Mouse (Mus musculus): ENCODE measurements around the gene Dmap1. TPM values are rescaled to one million over a fixed set of nuclear protein-coding genes. Genes with fewer than 3 reads are reported as not detected.
A peak's percentile ranks its signal among the peaks of the same experiment; 100 is the strongest.

The Dmap1 gene
- total and polyA plus RNA-seq, 3 experiments: 45.2 to 69.7 TPM; not detected in 1

DNA sequence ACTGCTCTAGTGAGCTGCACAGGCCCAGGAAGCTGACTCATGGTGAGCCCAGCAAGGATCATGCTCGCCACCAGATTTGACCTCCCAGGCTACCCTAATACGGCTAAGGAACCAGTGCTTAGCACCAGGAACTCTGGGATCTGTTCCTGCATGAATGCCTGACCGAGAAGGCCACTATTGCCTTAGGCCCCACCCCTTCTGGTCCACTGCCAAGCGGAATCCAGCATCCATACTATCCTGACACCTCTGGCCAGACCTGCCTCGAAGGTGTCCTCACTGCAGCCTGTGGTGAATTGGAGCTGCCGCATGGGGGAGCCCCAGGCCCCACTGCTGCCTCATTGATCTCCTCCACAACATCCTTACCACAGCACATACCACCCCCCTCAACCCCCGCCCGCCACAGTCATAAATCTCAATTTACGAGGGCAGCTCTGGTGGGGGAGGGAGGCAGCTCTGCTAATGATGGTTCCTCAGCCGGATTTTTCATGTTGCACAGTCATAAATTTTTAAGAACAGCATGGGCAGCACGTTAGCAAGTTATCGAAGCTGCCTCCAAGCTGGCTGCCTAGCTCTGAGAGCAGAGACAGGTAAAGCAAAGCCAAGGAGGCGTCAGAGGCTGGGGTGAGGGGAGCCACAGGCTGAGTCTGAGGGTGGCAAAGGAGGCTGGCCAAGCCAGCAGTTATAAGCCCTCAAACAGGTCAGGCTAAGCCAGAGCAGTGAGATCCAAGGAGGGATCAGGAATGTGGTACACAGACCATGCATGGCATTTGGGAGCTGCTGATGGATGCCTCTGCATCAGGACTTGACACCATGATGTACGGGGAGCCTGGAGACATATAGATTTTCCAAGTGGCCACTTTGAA is 23.3 kb downstream of the Dmap1 start:
- H3K27ac ChIP-seq (ENCODE audit: control insufficient read depth, low read depth, low read length): no peak overlapping the region
- TF ChIP-seq CTCF (IDR thresholded peaks at IDR 0.05 in 2 of 3, conservative IDR thresholded peaks at IDR 0.05 in 1 of 3; ENCODE audit: control insufficient read depth in 1 of 3, insufficient read depth in 1 of 3, low read depth in 2 of 3, low read length in 3 of 3, poor library complexity in 1 of 3, severe bottlenecking in 1 of 3) (0 out of 6 replicates have a peak, but pooled peaks of 1 of the 3 experiments have one; percentile 3), ZNF384 (IDR thresholded peaks at IDR 0.05; ENCODE audit: low read depth, low read length) (no peak)
- no peak for DNase-seq (ENCODE audit: low read depth, low spot score)
- no peaks in the 10 kb centered on the region for H3K36me3 ChIP-seq (ENCODE audit: control insufficient read depth in 1 of 2, insufficient read depth in 2 of 2, low read length in 2 of 2)
- H3K4me3 ChIP-seq (ENCODE audit: control insufficient read depth in 1 of 2, insufficient read depth in 1 of 2, low read depth in 2 of 2, low read length in 2 of 2): no peak overlapping the region
- no peaks in the 10 kb centered on the region for H3K9me3 ChIP-seq (replicated peaks; ENCODE audit: insufficient read depth, low read length)
- no peaks in the 10 kb centered on the region for H3K79me2 ChIP-seq (ENCODE audit: control insufficient read depth, insufficient read depth, low read length, poor library complexity)
- no peak overlapping the region for H3K9ac ChIP-seq (ENCODE audit: control insufficient read depth, low read depth, low read length, poor library complexity, severe bottlenecking)
- H3K27me3 ChIP-seq (ENCODE audit: control insufficient read depth in 1 of 2, insufficient read depth in 2 of 2, low read length in 2 of 2): no peaks in the 10 kb centered on the region
- no peaks in the 10 kb centered on the region for H3K4me1 ChIP-seq (ENCODE audit: control insufficient read depth in 1 of 2, insufficient read depth in 2 of 2, low read length in 2 of 2)

DNA sequence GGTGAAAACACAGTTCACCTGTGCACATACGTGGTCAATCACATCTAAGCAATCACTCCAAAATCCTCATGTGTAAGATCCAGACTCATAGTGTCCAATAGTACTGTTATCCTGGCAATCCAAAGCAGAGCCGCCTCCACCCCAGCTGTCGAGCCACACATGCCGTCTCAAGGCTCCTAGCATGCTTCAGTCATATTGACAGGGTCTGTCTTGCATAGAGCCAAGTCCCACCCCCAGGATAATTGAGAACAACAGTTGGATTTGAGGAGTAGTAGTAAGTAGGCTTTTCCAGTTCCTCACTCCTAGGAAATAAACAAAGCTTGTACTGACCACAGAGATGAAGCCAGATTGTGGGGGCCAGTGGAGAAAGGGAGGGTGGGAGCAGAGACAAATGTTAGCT is 24.4 kb downstream of the Dmap1 start:
- Histone ChIP-seq H3K4me1 (ENCODE audit: control insufficient read depth in 1 of 2, insufficient read depth in 2 of 2, low read length in 2 of 2) (no peaks in the 10 kb centered on the region), H3K36me3 (ENCODE audit: control insufficient read depth in 1 of 2, insufficient read depth in 2 of 2, low read length in 2 of 2) (no peaks in the 10 kb centered on the region)
- no peak for TF ChIP-seq ZMIZ1 (IDR thresholded peaks at IDR 0.05; ENCODE audit: low read depth, low read length)
- TF ChIP-seq ZNF384 (IDR thresholded peaks at IDR 0.05; ENCODE audit: low read depth, low read length): no peak
- TF ChIP-seq SIN3A (IDR thresholded peaks at IDR 0.05; ENCODE audit: low read length): no peak
- no peak for TF ChIP-seq ZKSCAN1 (IDR thresholded peaks at IDR 0.05; ENCODE audit: low read depth, low read length)
- no peak for TF ChIP-seq KAT2A (conservative IDR thresholded peaks at IDR 0.05; ENCODE audit: low read depth, low read length)
- TF ChIP-seq ZC3H11A (IDR thresholded peaks at IDR 0.05; ENCODE audit: low read depth, low read length): no peak
- no peak for TF ChIP-seq TCF12 (IDR thresholded peaks at IDR 0.05; ENCODE audit: low read depth, low read length)
- TF ChIP-seq TBP (IDR thresholded peaks at IDR 0.05; ENCODE audit: low read depth, low read length): no peak
- no peak for TF ChIP-seq CHD1 (IDR thresholded peaks at IDR 0.05; ENCODE audit: low read depth, low read length)
- no peak for TF ChIP-seq HCFC1 (IDR thresholded peaks at IDR 0.05; ENCODE audit: low read depth, low read length)
- TF ChIP-seq POLR2AphosphoS2 (IDR thresholded peaks at IDR 0.05; ENCODE audit: low read length): no peak

DNA sequence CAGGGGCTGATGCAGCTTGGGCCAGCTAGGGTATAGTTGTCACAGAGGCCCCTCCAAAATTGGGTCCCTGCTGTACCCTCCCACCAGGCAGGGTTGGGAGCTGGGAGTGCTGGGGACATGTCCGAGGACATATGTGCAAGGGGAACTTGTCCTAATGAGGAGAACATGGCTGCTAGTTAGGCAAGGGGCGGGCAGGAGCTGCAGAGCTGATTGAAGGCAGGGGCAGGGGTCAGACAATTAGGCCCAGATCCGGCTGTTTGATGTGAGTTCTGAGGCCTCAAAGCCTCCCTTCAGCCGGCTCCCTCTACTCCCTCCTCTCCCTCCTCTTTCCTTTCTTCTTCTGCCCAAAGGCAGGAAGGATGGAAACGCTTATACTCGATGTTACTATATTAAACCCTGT is 25.1 kb downstream of the Dmap1 start:
- Histone ChIP-seq H3K36me3 (ENCODE audit: control insufficient read depth in 1 of 2, insufficient read depth in 2 of 2, low read length in 2 of 2) (no peaks in the 10 kb centered on the region), H3K9me3 (replicated peaks; ENCODE audit: insufficient read depth, low read length) (no peaks in the 10 kb centered on the region), H3K4me1 (ENCODE audit: control insufficient read depth in 1 of 2, insufficient read depth in 2 of 2, low read length in 2 of 2) (no peaks in the 10 kb centered on the region), H3K9ac (ENCODE audit: control insufficient read depth, low read depth, low read length, poor library complexity, severe bottlenecking) (no peak overlapping the region), H3K79me2 (ENCODE audit: control insufficient read depth, insufficient read depth, low read length, poor library complexity) (no peaks in the 10 kb centered on the region), H3K4me3 (ENCODE audit: control insufficient read depth in 1 of 2, insufficient read depth in 1 of 2, low read depth in 2 of 2, low read length in 2 of 2) (no peak overlapping the region), H3K27me3 (ENCODE audit: control insufficient read depth in 1 of 2, insufficient read depth in 2 of 2, low read length in 2 of 2) (no peaks in the 10 kb centered on the region), H3K27ac (ENCODE audit: control insufficient read depth, low read depth, low read length) (no peak overlapping the region)
- no peak for DNase-seq (ENCODE audit: low read depth, low spot score)
- TF ChIP-seq ZKSCAN1 (IDR thresholded peaks at IDR 0.05; ENCODE audit: low read depth, low read length) (no peak), MXI1 (IDR thresholded peaks at IDR 0.05; ENCODE audit: low read depth, low read length) (no peak), TAL1 (IDR thresholded peaks at IDR 0.05; ENCODE audit: low read length) (no peak)

More for the DNA sequence above, 24.4 kb downstream of the Dmap1 start:
- no peaks in the 10 kb centered on the region for H3K9me3 ChIP-seq (replicated peaks; ENCODE audit: insufficient read depth, low read length)
- H3K27me3 ChIP-seq (ENCODE audit: control insufficient read depth in 1 of 2, insufficient read depth in 2 of 2, low read length in 2 of 2): no peaks in the 10 kb centered on the region
- no peak overlapping the region for H3K27ac ChIP-seq (ENCODE audit: control insufficient read depth, low read depth, low read length)
- no peak overlapping the region for H3K4me3 ChIP-seq (ENCODE audit: control insufficient read depth in 1 of 2, insufficient read depth in 1 of 2, low read depth in 2 of 2, low read length in 2 of 2)
- H3K9ac ChIP-seq (ENCODE audit: control insufficient read depth, low read depth, low read length, poor library complexity, severe bottlenecking): no peak overlapping the region
- DNase-seq (ENCODE audit: low read depth, low spot score): no peak
- no peaks in the 10 kb centered on the region for H3K79me2 ChIP-seq (ENCODE audit: control insufficient read depth, insufficient read depth, low read length, poor library complexity)

All from MEL (cell line).